Mouse (Mus musculus) forebrain, embryonic 14.5 days (tissue): Measurements from ENCODE around the gene Fkbp8. TPM values are rescaled to one million over a fixed set of nuclear protein-coding genes. Genes with fewer than 3 reads are reported as not detected.

Source experiments
- ATAC-seq: fragments of 200-750 bp; cut with Nextera tagmentation; 2 replicates; pipeline ENCODE4 v1.8.0; 2017; ENCODE audit warnings: mild to moderate bottlenecking, moderate library complexity
- DNase-seq: peaks from one replicate; pipeline ENCODE4 v3.0.0-alpha.2; 2015; ENCODE audit warnings: low spot score
- H3K27ac ChIP-seq: fragments of 300-500 bp; sonication (generic); 2 replicates; pipeline ENCODE4 v1.5.1; 2014; ENCODE audit warnings: low read depth, mild to moderate bottlenecking, control low read depth, low read length, moderate library complexity
- H3K27me3 ChIP-seq: fragments of 300-500 bp; sonication (generic); replicated peaks from 2 replicates; pipeline ENCODE4 v1.6.1; 2014; ENCODE audit warnings: low read length, control low read depth, mixed read lengths; ENCODE audit not compliant: control insufficient read depth, insufficient read depth
- H3K36me3 ChIP-seq: fragments of 300-500 bp; sonication (generic); 2 replicates; pipeline ENCODE4 v1.6.1; 2014; ENCODE audit warnings: low read length, control low read depth; ENCODE audit not compliant: control insufficient read depth, insufficient read depth
- H3K4me1 ChIP-seq: fragments of 300-500 bp; sonication (generic); 2 replicates; pipeline ENCODE4 v1.6.1; 2014; ENCODE audit warnings: antibody characterized with exemption, low read length, control low read depth; ENCODE audit not compliant: control insufficient read depth, insufficient read depth
- H3K4me2 ChIP-seq: fragments of 300-500 bp; sonication (generic); 2 replicates; pipeline ENCODE4 v1.6.1; 2014; ENCODE audit warnings: mild to moderate bottlenecking, control low read depth, low read length
- H3K4me3 ChIP-seq: fragments of 300-500 bp; sonication (generic); 2 replicates; pipeline ENCODE4 v1.5.1; 2014; ENCODE audit warnings: low read depth, low read length, control low read depth
- H3K9ac ChIP-seq: fragments of 300-500 bp; sonication (generic); 2 replicates; pipeline ENCODE4 v1.6.1; 2014; ENCODE audit warnings: mild to moderate bottlenecking, low read length, control low read depth, moderate library complexity
- H3K9me3 ChIP-seq: fragments of 300-500 bp; sonication (generic); replicated peaks from 2 replicates; pipeline ENCODE4 v1.6.1; 2016; ENCODE audit warnings: low read length, control low read depth, mixed read lengths; ENCODE audit not compliant: control insufficient read depth
- WGBS: fragments of 180-500 bp; shearing (Covaris S2); extraction: QIAGEN DNeasy Blood & Tissue Kit; methylation state at CpG from one replicate; pipeline ENCODE4 v1.1.7; 2014; 5-methylcytosine and 5-hydroxymethylcytosine counted together
- polyA plus RNA-seq: library from polyadenylated mRNA; unstranded; fragments of >200 nt; fragmentation: Nextera tagmentation; extraction: Ambion mirVana; gene quantifications from 2 replicates; pipeline ENCODE4 v1.2.1, GENCODE M21; 2014

The Fkbp8 gene
- polyA plus RNA-seq, 1 experiment from 2014 or later, result 363 TPM

GRCm38 (mm10) chr8:70565561-70565960 is 38.0 kb downstream of the Fkbp8 start:
- no peaks in the 10 kb centered on the region for H3K36me3 ChIP-seq
- H3K9me3 ChIP-seq, result no peaks in the 10 kb centered on the region
- no peak overlapping the region for H3K9ac ChIP-seq
- no peaks in the 10 kb centered on the region for H3K27me3 ChIP-seq
- no peak overlapping the region for H3K4me3 ChIP-seq
- H3K27ac ChIP-seq, result no peak overlapping the region
- H3K4me1 ChIP-seq, result no peaks in the 10 kb centered on the region
- ATAC-seq (no peak), DNase-seq (peak; percentile 17)
- WGBS, result 76% methylated on average over 3 of the region's 3 CpGs
- no peak overlapping the region for H3K4me2 ChIP-seq

DNA sequence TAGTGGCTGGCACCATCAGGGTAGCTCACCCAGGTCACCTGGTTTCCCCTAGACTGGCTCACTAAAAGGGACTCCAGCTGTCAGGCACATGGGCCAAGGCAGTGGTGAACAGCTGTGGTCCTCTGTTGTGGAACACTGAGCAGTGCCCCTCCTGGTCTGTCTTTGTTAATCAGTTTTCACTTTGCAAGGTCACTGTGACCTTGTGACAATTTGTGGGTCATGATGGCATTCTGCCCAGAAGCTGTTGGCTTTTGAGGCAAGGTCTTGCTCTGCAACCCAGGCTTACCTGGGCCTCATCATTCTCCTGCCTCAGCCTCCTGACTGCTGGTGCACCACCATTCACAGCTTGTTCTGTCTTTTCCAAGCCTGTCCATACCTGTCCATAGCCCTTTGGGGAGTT is 42.8 kb downstream of the Fkbp8 start:
- no peak for ATAC-seq
- H3K4me2 ChIP-seq, result no peak overlapping the region
- H3K27me3 ChIP-seq, result no peaks in the 10 kb centered on the region
- H3K27ac ChIP-seq, result no peak overlapping the region
- no peak for DNase-seq
- no peaks in the 10 kb centered on the region for H3K9me3 ChIP-seq
- H3K4me1 ChIP-seq, result no peaks in the 10 kb centered on the region
- no peak overlapping the region for H3K4me3 ChIP-seq
- 0 out of 2 replicates have a peak, but pooled peaks cover 6% of the 10 kb centered on the region for H3K36me3 ChIP-seq
- H3K9ac ChIP-seq, result no peak overlapping the region

GRCm38 (mm10) chr8:70570990-70571389 is 43.5 kb downstream of the Fkbp8 start:
- 78% methylated on average over 6 of the region's 6 CpGs for WGBS
- H3K9ac ChIP-seq, result no peak overlapping the region
- H3K4me1 ChIP-seq, result no peaks in the 10 kb centered on the region
- no peak for ATAC-seq
- no peak for DNase-seq
- no peak overlapping the region for H3K4me2 ChIP-seq
- H3K27ac ChIP-seq, result no peak overlapping the region
- no peak overlapping the region for H3K4me3 ChIP-seq
- H3K36me3 ChIP-seq, result 0 out of 2 replicates have a peak, but pooled peaks cover 7% of the 10 kb centered on the region
- no peaks in the 10 kb centered on the region for H3K27me3 ChIP-seq
- no peaks in the 10 kb centered on the region for H3K9me3 ChIP-seq

GRCm38 (mm10) chr8:70574302-70574701 is 46.8 kb downstream of the Fkbp8 start:
- no peaks in the 10 kb centered on the region for H3K27me3 ChIP-seq
- DNase-seq (no peak), ATAC-seq (no peak)
- peaks cover 15% of the 10 kb centered on the region for H3K36me3 ChIP-seq
- H3K4me1 ChIP-seq, result no peaks in the 10 kb centered on the region
- no peak overlapping the region for H3K27ac ChIP-seq
- no peak overlapping the region for H3K4me3 ChIP-seq
- H3K9me3 ChIP-seq, result no peaks in the 10 kb centered on the region
- H3K9ac ChIP-seq, result no peak overlapping the region
- no peak overlapping the region for H3K4me2 ChIP-seq

- Histone ChIP-seq H3K4me2 (no peak overlapping the region), H3K27me3 (no peaks in the 10 kb centered on the region), H3K36me3 (peaks cover 17% of the 10 kb centered on the region), H3K9ac (no peak overlapping the region), H3K9me3 (no peaks in the 10 kb centered on the region), H3K4me3 (no peak overlapping the region), H3K27ac (no peak overlapping the region), H3K4me1 (no peaks in the 10 kb centered on the region)
- ATAC-seq (no peak), DNase-seq (no peak)
- WGBS, result 87% methylated on average over 4 of the region's 4 CpGs
Measured at GRCm38 (mm10) chr8:70574915-70575314, 47.4 kb downstream of the Fkbp8 start.

- Histone ChIP-seq H3K36me3 (peaks cover 40% of the 10 kb centered on the region), H3K27me3 (no peaks in the 10 kb centered on the region), H3K9ac (no peak overlapping the region), H3K4me3 (no peak overlapping the region), H3K4me2 (no peak overlapping the region), H3K27ac (no peak overlapping the region), H3K4me1 (no peaks in the 10 kb centered on the region), H3K9me3 (no peaks in the 10 kb centered on the region)
- DNase-seq, result no peak
- WGBS, result 95% methylated on average over 3 of the region's 3 CpGs
- ATAC-seq, result no peak
Measured at GRCm38 (mm10) chr8:70577207-70577606, 49.7 kb downstream of the Fkbp8 start.

DNA sequence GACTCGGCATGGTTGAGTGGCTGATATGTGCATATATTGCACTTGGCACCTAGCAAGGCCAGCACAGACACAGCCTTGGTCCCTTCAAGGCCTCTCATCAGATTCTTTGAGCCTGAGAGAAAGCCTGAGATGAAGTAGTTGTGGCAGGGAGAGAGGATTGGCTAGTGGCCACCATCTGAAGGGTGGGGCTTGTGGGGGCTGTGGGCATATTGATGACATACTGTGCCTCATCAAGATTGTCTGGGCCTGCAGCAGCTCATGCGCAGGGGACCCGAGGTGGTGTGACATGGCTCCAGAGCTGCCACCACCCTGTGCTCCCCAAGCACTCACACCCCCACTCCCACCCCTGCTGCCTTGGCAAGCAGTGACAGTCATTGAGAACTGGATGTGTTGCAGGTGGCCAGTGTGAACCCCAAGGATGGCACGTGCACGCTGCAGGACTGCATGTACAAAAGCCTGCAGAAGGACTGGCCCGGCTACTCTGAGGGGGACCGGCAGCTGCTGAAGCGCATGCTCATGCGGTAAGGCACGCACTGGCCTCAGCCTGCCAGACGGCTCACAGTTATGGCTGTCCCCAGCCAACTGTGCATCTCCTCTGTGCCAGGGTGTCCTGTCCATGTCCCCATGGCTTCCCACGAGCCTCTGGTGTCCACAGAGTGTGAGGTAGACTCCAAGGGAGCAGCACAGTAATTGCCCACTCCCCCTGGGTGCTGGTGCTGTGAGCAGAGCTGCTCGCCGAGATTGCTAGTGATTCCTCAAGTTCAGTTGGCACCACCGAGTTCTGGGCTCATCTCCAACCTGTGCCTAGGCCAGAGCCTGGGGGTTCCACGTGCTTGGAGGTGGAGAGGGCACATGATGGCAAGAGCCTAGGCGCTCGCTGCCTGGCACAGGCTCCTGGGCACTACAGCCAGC is 56.2 kb downstream of the Fkbp8 start:
- H3K27me3 ChIP-seq, result no peaks in the 10 kb centered on the region
- WGBS, result 86% methylated on average over 18 of the region's 18 CpGs
- DNase-seq (no peak), ATAC-seq (no peak)
- no peak overlapping the region for H3K9ac ChIP-seq
- H3K36me3 ChIP-seq, result peaks cover 85% of the 10 kb centered on the region
- no peak overlapping the region for H3K4me2 ChIP-seq
- H3K9me3 ChIP-seq, result no peaks in the 10 kb centered on the region
- no peaks in the 10 kb centered on the region for H3K4me1 ChIP-seq
- H3K4me3 ChIP-seq, result no peak overlapping the region
- no peak overlapping the region for H3K27ac ChIP-seq

DNA sequence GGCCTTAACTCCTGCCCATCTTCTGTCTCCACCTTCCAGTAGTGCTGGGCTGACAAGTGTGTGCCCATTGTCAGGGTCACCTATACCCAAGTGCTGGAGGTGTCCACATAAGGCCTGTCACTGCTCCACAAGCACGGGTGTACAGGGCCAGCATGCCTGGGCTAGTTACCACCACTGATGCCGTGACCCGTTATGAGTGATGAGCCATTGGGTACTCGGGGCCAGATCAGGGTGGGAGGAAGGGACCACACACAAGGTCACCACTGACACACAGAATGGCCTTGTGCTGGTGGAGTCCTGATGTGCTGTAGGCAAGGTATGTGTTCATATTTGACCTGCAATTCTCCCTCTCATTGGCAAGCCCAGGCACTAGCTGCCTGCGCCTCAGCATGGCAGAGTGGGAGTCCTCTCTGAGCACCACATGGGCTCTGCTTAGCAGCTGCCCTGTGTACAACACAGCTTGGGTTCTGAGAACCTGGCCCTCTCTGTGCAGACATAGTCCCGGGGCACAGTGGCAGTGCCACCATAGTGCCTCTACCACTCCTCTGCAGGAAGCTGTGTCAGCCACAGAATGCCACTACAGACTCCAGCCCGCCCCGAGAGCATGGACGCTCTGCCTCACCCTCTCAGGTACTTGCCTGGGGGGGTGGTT is 57.2 kb downstream of the Fkbp8 start:
- no peaks in the 10 kb centered on the region for H3K9me3 ChIP-seq
- H3K4me3 ChIP-seq, result no peak overlapping the region
- peaks cover 89% of the 10 kb centered on the region for H3K36me3 ChIP-seq
- H3K9ac ChIP-seq, result no peak overlapping the region
- no peak overlapping the region for H3K27ac ChIP-seq
- DNase-seq (no peak), ATAC-seq (peak; percentile 13; the same call in 1 of the 2 replicates)
- H3K4me2 ChIP-seq, result no peak overlapping the region
- H3K27me3 ChIP-seq, result no peaks in the 10 kb centered on the region
- no peaks in the 10 kb centered on the region for H3K4me1 ChIP-seq
- WGBS, result 92% methylated on average over 9 of the region's 9 CpGs
